Mouse (Mus musculus) limb, embryonic 13.5 days (tissue): ENCODE data around the gene Enc1. TPM values are rescaled to one million over a fixed set of nuclear protein-coding genes. Genes with fewer than 3 reads are reported as not detected.

ENCODE experiments used
- ATAC-seq: fragments of 200-750 bp; cut with Nextera tagmentation; 2 replicates; pipeline ENCODE4 v1.8.0; 2017; ENCODE audit warnings: low read depth, moderate number of reproducible peaks, moderate TSS enrichment; ENCODE audit not compliant: low FRiP score
- H3K27ac ChIP-seq: fragments of 300-500 bp; sonication (generic); 2 replicates; pipeline ENCODE4 v1.5.1; 2015; ENCODE audit warnings: inconsistent platforms, mild to moderate bottlenecking, moderate library complexity
- H3K27me3 ChIP-seq: fragments of 300-500 bp; sonication (generic); 2 replicates; pipeline ENCODE4 v1.6.1; 2015; ENCODE audit warnings: mild to moderate bottlenecking, inconsistent platforms
- H3K36me3 ChIP-seq: fragments of 300-500 bp; sonication (generic); 2 replicates; pipeline ENCODE4 v1.6.1; 2015; ENCODE audit warnings: inconsistent platforms, mild to moderate bottlenecking, moderate library complexity
- H3K4me1 ChIP-seq: fragments of 300-500 bp; sonication (generic); 2 replicates; pipeline ENCODE4 v1.6.1; 2015; ENCODE audit warnings: inconsistent platforms
- H3K4me2 ChIP-seq: fragments of 300-500 bp; sonication (generic); replicated peaks from 2 replicates; pipeline ENCODE4 v1.6.1; 2015; ENCODE audit warnings: inconsistent platforms, mild to moderate bottlenecking, moderate library complexity
- H3K4me3 ChIP-seq: fragments of 300-500 bp; sonication (generic); 2 replicates; pipeline ENCODE4 v1.5.1; 2015; ENCODE audit warnings: moderate library complexity, mild to moderate bottlenecking, inconsistent platforms
- H3K9ac ChIP-seq: fragments of 300-500 bp; sonication (generic); 2 replicates; pipeline ENCODE4 v1.6.1; 2015; ENCODE audit warnings: mild to moderate bottlenecking, inconsistent platforms
- H3K9me3 ChIP-seq: fragments of 300-500 bp; sonication (generic); 2 replicates; pipeline ENCODE4 v1.6.1; 2016; ENCODE audit warnings: inconsistent platforms
- WGBS: fragments of 180-500 bp; shearing (Covaris S2); methylation state at CpG from one replicate; pipeline ENCODE4 v1.1.7; 2015; 5-methylcytosine and 5-hydroxymethylcytosine counted together
- polyA plus RNA-seq: library from polyadenylated mRNA; unstranded; fragments of >200 nt; fragmentation: Nextera tagmentation; extraction: Ambion mirVana; gene quantifications from 2 replicates; pipeline ENCODE4 v1.2.1, GENCODE M21; 2015

The Enc1 gene
- polyA plus RNA-seq, 1 experiment from 2014 or later: 8.2 TPM

DNA sequence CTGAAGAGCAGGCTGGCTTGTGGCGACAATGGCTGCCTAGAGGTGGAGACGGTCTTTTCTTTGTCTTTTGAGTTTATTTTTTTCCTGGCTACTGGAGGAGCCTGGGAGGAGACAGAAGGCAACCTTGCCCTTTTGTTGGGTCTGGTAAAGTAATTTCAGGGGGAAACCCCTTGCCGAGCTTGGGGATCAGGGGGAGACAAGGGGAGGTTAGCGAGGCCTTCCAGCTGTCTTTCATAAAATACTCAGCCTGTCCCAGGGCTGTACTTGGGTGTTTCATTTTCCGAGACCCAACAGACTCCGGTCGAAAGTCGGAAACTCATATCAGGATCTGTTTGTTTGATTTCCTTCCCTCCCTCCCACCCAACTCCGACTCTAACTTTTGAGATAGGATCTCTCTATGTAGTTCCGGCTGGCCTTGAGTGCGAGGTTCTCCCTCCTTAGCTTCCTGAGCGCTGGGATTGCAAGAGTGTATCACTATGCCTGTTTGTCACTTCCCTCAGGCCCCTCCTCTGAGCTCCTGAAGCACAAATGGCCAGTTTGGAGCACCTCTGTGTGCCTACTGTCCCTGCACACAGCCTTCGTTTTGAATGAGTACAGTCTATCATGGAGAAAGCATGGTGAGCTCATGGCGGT, 56.6 kb downstream of the Enc1 start:
- WGBS: 70% methylated on average over 14 of the region's 14 CpGs

DNA sequence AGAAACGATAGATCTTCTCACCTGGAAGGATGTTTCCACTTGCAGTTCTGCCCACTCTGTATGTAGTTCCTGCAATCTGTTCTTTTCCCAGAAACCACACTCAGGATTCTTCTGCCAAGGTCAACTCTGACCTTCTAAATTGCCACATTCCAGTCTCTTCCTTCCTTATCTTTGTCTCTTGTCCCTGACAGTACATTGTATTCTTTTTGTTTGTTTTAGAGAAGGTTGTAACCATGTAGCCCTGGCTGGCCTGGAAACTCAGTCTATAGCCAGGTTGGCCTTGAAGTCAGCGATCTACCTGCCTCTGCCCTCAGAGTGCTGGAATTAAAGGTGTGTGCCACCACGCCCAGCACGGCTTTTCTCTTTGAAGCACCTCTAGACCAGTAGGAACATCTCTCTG, 58.0 kb downstream of the Enc1 start:
- 90% methylated on average over 4 of the region's 4 CpGs for WGBS
- Histone ChIP-seq H3K4me3 (no peak overlapping the region), H3K4me1 (peaks cover 9% of the 10 kb centered on the region; the same call in 1 of the 2 replicates), H3K4me2 (no peak overlapping the region), H3K36me3 (no peaks in the 10 kb centered on the region), H3K27ac (no peak overlapping the region), H3K9me3 (no peaks in the 10 kb centered on the region), H3K27me3 (no peaks in the 10 kb centered on the region), H3K9ac (no peak overlapping the region)
- no peak for ATAC-seq

More for the DNA sequence above, 56.6 kb downstream of the Enc1 start:
- ATAC-seq: no peak
- Histone ChIP-seq H3K27ac (no peak overlapping the region), H3K27me3 (no peaks in the 10 kb centered on the region), H3K4me3 (no peak overlapping the region), H3K4me1 (peaks cover 17% of the 10 kb centered on the region), H3K36me3 (no peaks in the 10 kb centered on the region), H3K9me3 (no peaks in the 10 kb centered on the region), H3K9ac (no peak overlapping the region), H3K4me2 (no peak overlapping the region)

DNA sequence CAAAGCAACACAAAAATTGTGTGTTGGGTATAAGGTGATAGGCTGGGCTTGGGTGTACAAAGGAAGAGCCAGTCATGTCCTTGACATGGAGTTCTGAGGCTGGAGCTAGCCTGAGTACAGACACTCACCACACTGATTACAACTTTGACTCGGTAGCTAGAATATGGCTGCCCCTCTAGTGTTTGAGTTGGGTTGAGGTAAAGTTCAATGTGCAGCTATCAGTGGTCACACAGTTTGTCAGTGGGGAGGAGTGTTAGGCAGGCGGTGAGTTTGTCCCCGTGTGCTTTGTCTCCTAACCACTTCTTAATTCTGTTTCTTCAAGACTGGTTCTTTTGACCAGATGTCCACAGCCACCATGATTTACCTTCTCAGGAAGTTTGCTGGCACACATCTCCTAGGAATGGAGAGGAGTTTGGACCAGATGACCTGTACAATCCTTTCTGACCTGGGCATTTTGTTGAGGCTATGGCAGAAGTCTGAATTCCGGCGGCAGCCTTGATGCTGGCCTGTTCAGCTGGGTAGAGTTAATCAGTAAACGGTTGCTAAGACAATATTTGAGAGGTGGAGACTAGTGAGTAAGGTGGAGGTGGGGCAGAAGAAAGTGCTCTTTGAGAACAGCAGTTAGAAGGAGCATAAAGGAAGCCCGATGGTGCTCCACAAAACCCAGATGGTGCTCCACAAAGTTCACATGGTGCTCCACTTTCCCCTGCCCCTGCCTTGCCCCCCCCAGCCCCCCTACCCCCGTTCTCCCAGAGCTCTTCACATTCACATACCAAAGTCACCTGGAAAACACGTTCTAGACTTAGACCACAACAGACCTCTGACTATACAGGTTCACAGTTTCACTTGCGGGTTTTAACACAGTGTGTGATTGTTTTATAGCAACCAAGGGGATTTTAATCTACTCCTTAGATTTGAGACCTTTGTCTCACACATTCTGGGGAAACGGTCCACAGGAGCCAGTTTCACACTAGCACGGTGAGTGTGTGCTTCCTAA, 59.3 kb downstream of the Enc1 start:
- no peak overlapping the region for H3K4me3 ChIP-seq
- 60% methylated on average over 12 of the region's 12 CpGs for WGBS
- H3K36me3 ChIP-seq: no peaks in the 10 kb centered on the region
- ATAC-seq: no peak
- no peak overlapping the region for H3K27ac ChIP-seq
- peaks cover 9% of the 10 kb centered on the region; the same call in 1 of the 2 replicates for H3K4me1 ChIP-seq
- H3K27me3 ChIP-seq: no peaks in the 10 kb centered on the region; the same call in 1 of the 2 replicates
- no peaks in the 10 kb centered on the region for H3K9me3 ChIP-seq
- no peak overlapping the region for H3K9ac ChIP-seq
- H3K4me2 ChIP-seq: no peak overlapping the region

Other genes with a start within 250 kb of the Enc1 start
- gene 1700029F12Rik, start 206.7 kb upstream of the Enc1 start, polyA plus RNA-seq: not detected in 2 replicates
- gene Fam169a, start 173.8 kb upstream of the Enc1 start, polyA plus RNA-seq: 3.9 and 4.3 TPM in 2 replicates
- gene Gm6169, start 141.9 kb upstream of the Enc1 start, polyA plus RNA-seq: 1.9 and 2.1 TPM in 2 replicates
- gene Gfm2, start 103.2 kb upstream of the Enc1 start, polyA plus RNA-seq: 31.1 and 33.8 TPM in 2 replicates
- gene Nsa2, start 103.2 kb upstream of the Enc1 start, polyA plus RNA-seq: 66.6 and 69.5 TPM in 2 replicates
- 38.3 and 40.3 TPM in 2 replicates for gene Hexb, start 42.7 kb upstream of the Enc1 start, polyA plus RNA-seq